ENCODE assay signal across 18 mouse cellular contexts in genomic region chr17:84235399-84235928, GRCm38 (mm10). TPM values are rescaled to one million over a fixed set of nuclear protein-coding genes. Genes with fewer than 3 reads are reported as not detected.
A peak's percentile ranks its signal among the peaks of the same experiment; 100 is the strongest.
DNase-seq lines count a peak whose midpoint lies in the region; ATAC-seq and TF ChIP-seq lines count a peak whose summit lies in the region.
"Had no signal": no experiment of that assay in that cellular context is flagged by ENCODE, and none has a peak within 500 bp of the region (broad histone marks: within the 10 kb centered on the region; RNA-seq: fewer than 3 reads in every experiment).

No protein-coding gene starts in this region.

- H3K4me1 ChIP-seq in liver, embryonic 12.5 days: peaks cover 45% of the 10 kb centered on the region
- peaks cover 41% of the 10 kb centered on the region for H3K4me1 ChIP-seq in liver, postnatal 0 days (ENCODE audit: insufficient read depth)
- 0 out of 2 replicates have a peak, but pooled peaks cover 2% of the 10 kb centered on the region for H3K4me1 ChIP-seq in intestine, embryonic 15.5 days (replicated peaks)
- H3K4me1 ChIP-seq: embryonic facial prominence, embryonic 12.5 days; forebrain, embryonic 15.5 days had no signal

- peaks cover 22% of the 10 kb centered on the region for H3K36me3 ChIP-seq in liver, embryonic 12.5 days
- H3K36me3 ChIP-seq in liver, postnatal 0 days (replicated peaks; ENCODE audit: insufficient read depth, low read length): no peaks in the 10 kb centered on the region
- no peaks in the 10 kb centered on the region for H3K36me3 ChIP-seq in intestine, embryonic 15.5 days
- H3K36me3 ChIP-seq: forebrain, embryonic 15.5 days had no signal

- H3K4me3 ChIP-seq in liver, embryonic 12.5 days: no peak overlapping the region
- H3K4me3 ChIP-seq in liver, postnatal 0 days (ENCODE audit: low read depth, low read length): no peak overlapping the region
- no peak overlapping the region for H3K4me3 ChIP-seq in intestine, embryonic 15.5 days (replicated peaks)
- H3K4me3 ChIP-seq: embryonic facial prominence, embryonic 12.5 days; erythroblast, embryonic 14.5 days; forebrain, embryonic 15.5 days; heart, embryonic 13.5 days had no signal

- TF ChIP-seq EP300 in liver, postnatal 0 days (IDR thresholded peaks at IDR 0.05; ENCODE audit: low read depth): no peak

- TF ChIP-seq CTCF in liver, postnatal 0 days (IDR thresholded peaks at IDR 0.05; ENCODE audit: low read depth): no peak

- DNase-seq in liver: no peak
- DNase-seq in NIH3T3 (ENCODE audit: low read depth): peak; percentile 36
- DNase-seq in liver, postnatal 0 days: peak; percentile 29
- no peak for DNase-seq in kidney, postnatal 10 days
- DNase-seq in kidney, postnatal 36 days: no peak
- DNase-seq: cerebellum, adult 9-10 months; gastrocnemius, postnatal 36 days; heart, postnatal 36 days; kidney, adult 8-10 months had no signal

- H3K9ac ChIP-seq in liver, embryonic 12.5 days: no peak overlapping the region
- no peak overlapping the region for H3K9ac ChIP-seq in liver, postnatal 0 days (replicated peaks)
- no peak overlapping the region for H3K9ac ChIP-seq in intestine, embryonic 15.5 days
- H3K9ac ChIP-seq: embryonic facial prominence, embryonic 12.5 days; forebrain, embryonic 15.5 days; heart, embryonic 13.5 days had no signal

- H3K4me2 ChIP-seq in liver, embryonic 12.5 days: no peak overlapping the region
- peak overlapping the region; percentile 22; the same call in 1 of the 2 replicates for H3K4me2 ChIP-seq in liver, postnatal 0 days (ENCODE audit: low read depth, low read length)
- H3K4me2 ChIP-seq in intestine, embryonic 15.5 days (replicated peaks): no peak overlapping the region
- H3K4me2 ChIP-seq: embryonic facial prominence, embryonic 12.5 days; forebrain, embryonic 15.5 days; heart, embryonic 13.5 days had no signal

- no peaks in the 10 kb centered on the region for H3K27me3 ChIP-seq in liver, embryonic 12.5 days (replicated peaks)
- no peaks in the 10 kb centered on the region for H3K27me3 ChIP-seq in liver, postnatal 0 days (ENCODE audit: insufficient read depth, low read length)
- H3K27me3 ChIP-seq in intestine, embryonic 15.5 days (replicated peaks): no peaks in the 10 kb centered on the region
- H3K27me3 ChIP-seq: embryonic facial prominence, embryonic 12.5 days; forebrain, embryonic 15.5 days; heart, embryonic 13.5 days had no signal

- no peak for ATAC-seq in liver, embryonic 12.5 days
- peak; percentile 80 for ATAC-seq in common myeloid progenitor, adult 5-6 weeks (replicated peaks; ENCODE audit: low read depth, poor library complexity, severe bottlenecking)
- ATAC-seq in liver, postnatal 0 days: peak; percentile 54
- ATAC-seq in intestine, embryonic 15.5 days: no peak
- ATAC-seq: CD4-positive, CD25-positive, alpha-beta regulatory T cell, adult 4 months; forebrain, embryonic 15.5 days had no signal

- WGBS in liver, embryonic 12.5 days (ENCODE audit: insufficient replicate concordance): 73% methylated on average over 4 of the region's 4 CpGs
- WGBS in liver, postnatal 0 days (ENCODE audit: insufficient replicate concordance): 58% methylated on average over 4 of the region's 4 CpGs
- 80% methylated on average over 4 of the region's 4 CpGs for WGBS in intestine, embryonic 15.5 days

- H3K9me3 ChIP-seq in liver, embryonic 12.5 days (replicated peaks): peaks cover 6% of the 10 kb centered on the region; the same call in 1 of the 2 replicates
- no peaks in the 10 kb centered on the region for H3K9me3 ChIP-seq in liver, postnatal 0 days (ENCODE audit: low read length)
- H3K9me3 ChIP-seq in intestine, embryonic 15.5 days: no peaks in the 10 kb centered on the region
- H3K9me3 ChIP-seq: embryonic facial prominence, embryonic 12.5 days; forebrain, embryonic 15.5 days; heart, embryonic 13.5 days had no signal

- peak overlapping the region; percentile 81 for H3K27ac ChIP-seq in liver, embryonic 12.5 days
- H3K27ac ChIP-seq in liver, postnatal 0 days (ENCODE audit: low read depth): peak overlapping the region; percentile 66
- H3K27ac ChIP-seq in intestine, embryonic 15.5 days: no peak overlapping the region
- H3K27ac ChIP-seq: embryonic facial prominence, embryonic 12.5 days; forebrain, embryonic 15.5 days; heart, embryonic 13.5 days; stomach, postnatal 0 days had no signal

RNA-seq across cellular contexts. Expression of gene Zfp36l2, which starts 47.7 kb away (rescaled TPM):
- polyA plus RNA-seq in liver, embryonic 12.5 days (2016; fragmentation: Nextera tagmentation; extraction: Ambion mirVana): 19.5 and 20.0 TPM in 2 replicates
- total RNA-seq in common myeloid progenitor, adult 5-6 weeks (2017): 197 and 277 TPM in 2 replicates
- polyA plus RNA-seq in liver, postnatal 0 days (2015; fragmentation: Nextera tagmentation; extraction: Ambion mirVana): 7.6 and 7.7 TPM in 2 replicates
- 23.2 and 29.7 TPM in 2 replicates for polyA plus RNA-seq in intestine, embryonic 15.5 days (2015; fragmentation: Nextera tagmentation; extraction: Ambion mirVana)

Comparison
In these comparisons a context has a peak if more than half of its experiments do, and no peak if none do; other contexts are left out.
1. ATAC-seq: peak in common myeloid progenitor, adult 5-6 weeks (single experiment) and liver, postnatal 0 days (single experiment); none in liver, embryonic 12.5 days (single experiment) and intestine, embryonic 15.5 days (single experiment).
2. DNase-seq: peak in NIH3T3 (single experiment) and liver, postnatal 0 days (single experiment); none in liver (single experiment), kidney, postnatal 10 days (single experiment) and kidney, postnatal 36 days (0 of 2).